Mouse (Mus musculus): ENCODE data around the gene Rrh. TPM values are rescaled to one million over a fixed set of nuclear protein-coding genes. Genes with fewer than 3 reads are reported as not detected.

The Rrh gene
- total and polyA plus RNA-seq, 3 experiments = 0.08 to 0.30 TPM; not detected in 1

DNA sequence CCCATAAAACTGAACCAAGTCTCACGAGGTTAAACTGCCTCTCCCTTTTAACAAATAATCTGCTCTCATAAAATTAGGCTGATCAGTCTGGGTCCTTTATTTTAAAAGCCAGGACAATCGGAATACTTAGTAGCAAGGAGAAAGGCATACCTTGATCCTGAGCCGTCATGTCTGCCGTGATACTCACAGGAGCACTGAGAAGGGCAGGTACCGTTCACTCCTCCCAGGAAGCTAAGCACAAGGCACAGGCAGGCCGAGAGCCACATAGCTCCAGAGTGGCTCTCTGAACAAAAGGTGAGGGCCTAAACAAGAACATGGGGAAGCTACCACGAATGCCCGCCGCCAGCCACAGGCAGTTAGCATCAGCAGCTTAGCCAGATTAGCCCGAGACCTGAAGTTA, 18.6 kb downstream of the Rrh start, which contains the start of gene Lrit3:
Gene Lrit3 (minus strand): TSS at position 266 of the 400 bp plus-strand sequence.
- no peak for DNase-seq (ENCODE audit: extremely low read depth)
- Histone ChIP-seq H3K27me3 (replicated peaks) (no peaks in the 10 kb centered on the region), H3K4me2 (ENCODE audit: insufficient read depth, low read depth, poor library complexity, severe bottlenecking) (no peak within 1 kb of the TSS), H3K9ac (ENCODE audit: insufficient read depth, low read depth) (no peak within 1 kb of the TSS), H3K4me1 (ENCODE audit: control insufficient read depth in 1 of 2, insufficient read depth in 2 of 2) (no peaks in the 10 kb centered on the region), H3K79me2 (replicated peaks; ENCODE audit: control insufficient read depth, extremely low read depth, insufficient read depth, poor library complexity, severe bottlenecking) (no peaks in the 10 kb centered on the region), H3K27ac (ENCODE audit: insufficient read depth, low read depth) (no peak within 1 kb of the TSS), H3K36me3 (replicated peaks in 1 of 2; ENCODE audit: control insufficient read depth in 1 of 2, insufficient read depth in 1 of 2, low read length in 1 of 2) (no peaks in the 10 kb centered on the region), H3K4me3 (replicated peaks in 1 of 3; ENCODE audit: low read depth in 2 of 3, low read length in 2 of 3, poor library complexity in 1 of 3) (no peak within 1 kb of the TSS), H3K9me3 (replicated peaks; ENCODE audit: low read length) (no peaks in the 10 kb centered on the region)
- dilution Hi-C loops (cut with MboI; ENCODE audit: extremely low pct_ligation_motif_present, extremely low pct_unique_long_range_greater_than_20kb, low sequenced_read_pairs) (no loop called here), in situ Hi-C loops (cut with MboI; ENCODE audit: low pct_ligation_motif_present, low pct_unique_long_range_greater_than_20kb, low sequenced_read_pairs) (no loop called here)
- TF ChIP-seq ZC3H11A (IDR thresholded peaks at IDR 0.05; ENCODE audit: low read depth, low read length) = no peak
- TF ChIP-seq HCFC1 (IDR thresholded peaks at IDR 0.05; ENCODE audit: low read depth, low read length) = no peak
- TF ChIP-seq GABPA (IDR thresholded peaks at IDR 0.05; ENCODE audit: insufficient replicate concordance, low read depth, low read length) = no peak
- no peak for TF ChIP-seq SIN3A (IDR thresholded peaks at IDR 0.05; ENCODE audit: low read length)
- no peak for TF ChIP-seq PAX5 (IDR thresholded peaks at IDR 0.05; ENCODE audit: low read length)
- no peak for TF ChIP-seq MEF2A (IDR thresholded peaks at IDR 0.05; ENCODE audit: borderline replicate concordance, low read depth, low read length)
- TF ChIP-seq TCF12 (IDR thresholded peaks at IDR 0.05; ENCODE audit: low read depth, low read length) = no peak
- TF ChIP-seq E2F4 (IDR thresholded peaks at IDR 0.05; ENCODE audit: insufficient replicate concordance, low read depth, low read length) = no peak
- no peak for TF ChIP-seq RCOR1 (conservative IDR thresholded peaks at IDR 0.05; ENCODE audit: low read depth, low read length)
- TF ChIP-seq JUN (IDR thresholded peaks at IDR 0.05; ENCODE audit: insufficient read depth, low read depth, low read length) = no peak
- no peak for TF ChIP-seq SMC3 (IDR thresholded peaks at IDR 0.05; ENCODE audit: low read depth, low read length)
- no peak for TF ChIP-seq ELF1 (IDR thresholded peaks at IDR 0.05; ENCODE audit: low read depth, low read length)
- no peak for TF ChIP-seq MXI1 (IDR thresholded peaks at IDR 0.05; ENCODE audit: low read depth, low read length)
- no peak for TF ChIP-seq UBTF (IDR thresholded peaks at IDR 0.05; ENCODE audit: low read depth, low read length)
- no peak for TF ChIP-seq MAX (IDR thresholded peaks at IDR 0.05; ENCODE audit: low read length)
- no peak for TF ChIP-seq MAFK (IDR thresholded peaks at IDR 0.05; ENCODE audit: insufficient replicate concordance, low read length)
- no peak for TF ChIP-seq TBP (conservative IDR thresholded peaks at IDR 0.05; ENCODE audit: low read depth, low read length)
- TF ChIP-seq ZNF384 (IDR thresholded peaks at IDR 0.05; ENCODE audit: low read depth, low read length) = no peak

DNA sequence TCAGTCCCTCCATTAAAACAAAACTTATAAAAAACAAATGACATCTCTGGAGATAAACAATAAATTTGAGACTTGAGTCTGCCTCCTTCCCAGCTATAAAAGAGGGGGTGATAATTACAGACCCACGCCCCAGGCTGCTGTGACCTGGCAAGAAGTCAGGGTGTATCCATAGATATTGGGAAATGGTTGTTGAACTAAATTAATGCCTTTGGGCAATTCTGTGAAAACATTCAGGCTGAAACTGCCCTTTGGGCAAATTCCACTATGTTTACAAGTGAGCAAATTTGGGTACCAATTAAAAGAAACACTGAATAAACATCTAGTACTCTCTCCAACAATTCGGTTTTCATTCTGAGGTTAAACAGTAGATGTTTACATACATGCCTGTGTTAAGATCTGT, 23.4 kb downstream of the Rrh start:
- Histone ChIP-seq H3K4me3 (replicated peaks in 1 of 3; ENCODE audit: low read depth in 2 of 3, low read length in 2 of 3, poor library complexity in 1 of 3) (no peak overlapping the region), H3K36me3 (replicated peaks in 1 of 2; ENCODE audit: control insufficient read depth in 1 of 2, insufficient read depth in 1 of 2, low read length in 1 of 2) (no peaks in the 10 kb centered on the region), H3K27ac (ENCODE audit: insufficient read depth, low read depth) (no peak overlapping the region), H3K9ac (ENCODE audit: insufficient read depth, low read depth) (no peak overlapping the region), H3K79me2 (replicated peaks; ENCODE audit: control insufficient read depth, extremely low read depth, insufficient read depth, poor library complexity, severe bottlenecking) (no peaks in the 10 kb centered on the region), H3K27me3 (replicated peaks) (no peaks in the 10 kb centered on the region), H3K4me2 (ENCODE audit: insufficient read depth, low read depth, poor library complexity, severe bottlenecking) (no peak overlapping the region), H3K4me1 (ENCODE audit: control insufficient read depth in 1 of 2, insufficient read depth in 2 of 2) (0 out of 4 replicates have a peak, but pooled peaks cover 0 to 3% of the 10 kb centered on the region in 2 experiments), H3K9me3 (replicated peaks; ENCODE audit: low read length) (no peaks in the 10 kb centered on the region)
- DNase-seq (ENCODE audit: extremely low read depth) = no peak
- no peak for TF ChIP-seq MAZ (IDR thresholded peaks at IDR 0.05; ENCODE audit: low read depth, low read length)
- TF ChIP-seq ELF1 (IDR thresholded peaks at IDR 0.05; ENCODE audit: low read depth, low read length) = no peak
- no peak for TF ChIP-seq ZC3H11A (IDR thresholded peaks at IDR 0.05; ENCODE audit: low read depth, low read length)
- TF ChIP-seq BHLHE40 (IDR thresholded peaks at IDR 0.05; ENCODE audit: low read depth, low read length) = no peak
- no peak for TF ChIP-seq NELFE (IDR thresholded peaks at IDR 0.05; ENCODE audit: low read depth, low read length)
- TF ChIP-seq PAX5 (IDR thresholded peaks at IDR 0.05; ENCODE audit: low read length) = no peak
- no peak for TF ChIP-seq SMC3 (IDR thresholded peaks at IDR 0.05; ENCODE audit: low read depth, low read length)
- no peak for TF ChIP-seq ZMIZ1 (IDR thresholded peaks at IDR 0.05; ENCODE audit: low read depth, low read length)
- TF ChIP-seq UBTF (IDR thresholded peaks at IDR 0.05; ENCODE audit: low read depth, low read length) = no peak
- no peak for TF ChIP-seq CHD1 (IDR thresholded peaks at IDR 0.05; ENCODE audit: low read depth, low read length)
- TF ChIP-seq USF1 (IDR thresholded peaks at IDR 0.05; ENCODE audit: low read depth, low read length) = no peak
- no peak for TF ChIP-seq ETS1 (conservative IDR thresholded peaks at IDR 0.05; ENCODE audit: low read depth, low read length)
- no peak for TF ChIP-seq TBP (conservative IDR thresholded peaks at IDR 0.05; ENCODE audit: low read depth, low read length)
- TF ChIP-seq TCF12 (IDR thresholded peaks at IDR 0.05; ENCODE audit: low read depth, low read length) = no peak
- dilution Hi-C loops (cut with MboI; ENCODE audit: extremely low pct_ligation_motif_present, extremely low pct_unique_long_range_greater_than_20kb, low sequenced_read_pairs) = no loop called here
- in situ Hi-C loops (cut with MboI; ENCODE audit: low pct_ligation_motif_present, low pct_unique_long_range_greater_than_20kb, low sequenced_read_pairs) = no loop called here
